Mouse (Mus musculus) adipocyte (in vitro differentiated cells): ENCODE measurements around the gene Slc7a15.
"Not testable (repeated sequence)": the region's sequence is repeated elsewhere in the genome, so short reads cannot be mapped to it uniquely, and the experiment has no call there.

Experiments used
- DNase-seq: peaks from one replicate; pipeline ENCODE4 v3.0.0-alpha.2; 2016; ENCODE audit warnings: low spot score

Gene Slc7a15

DNA sequence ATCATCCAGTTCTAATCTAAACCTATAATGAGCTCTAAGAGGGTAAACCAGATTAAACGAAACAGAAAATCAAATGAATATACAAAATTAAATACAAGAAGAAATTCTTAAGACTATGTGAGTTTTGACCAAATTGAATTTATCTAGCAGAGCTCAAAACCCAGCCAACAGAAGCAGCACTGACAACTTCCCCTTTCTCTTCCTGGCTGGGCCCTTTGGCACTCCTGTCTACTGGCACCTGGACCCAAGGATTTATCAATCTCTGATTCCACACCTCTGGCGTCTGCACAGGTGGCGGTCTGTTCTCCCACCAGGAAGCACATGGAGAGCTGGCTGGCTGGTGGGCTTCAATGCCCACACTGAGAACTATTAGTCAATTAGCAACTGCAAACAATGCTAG is 39.0 kb downstream of the Slc7a15 start:
- DNase-seq, result not testable (repeated sequence)

DNA sequence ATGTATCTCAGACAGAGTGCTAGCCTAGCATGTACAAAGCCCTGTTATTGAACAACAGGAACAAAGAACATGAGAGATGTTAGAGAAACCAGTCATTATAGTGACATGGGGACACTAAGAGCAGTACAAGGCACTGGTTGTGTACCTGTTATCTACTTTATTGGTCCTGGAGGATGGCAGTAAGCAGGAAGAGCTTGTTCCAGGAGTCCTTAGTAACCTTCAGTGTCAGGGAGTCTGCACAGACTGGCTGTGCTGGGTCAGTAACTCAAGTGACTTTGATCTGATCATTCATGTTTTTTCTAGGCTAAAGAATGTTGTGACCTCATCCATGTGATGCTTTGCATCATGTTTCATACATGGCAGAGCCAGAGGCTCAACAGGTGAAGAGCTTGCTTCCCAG is 42.7 kb downstream of the Slc7a15 start:
- no peak for DNase-seq

DNA sequence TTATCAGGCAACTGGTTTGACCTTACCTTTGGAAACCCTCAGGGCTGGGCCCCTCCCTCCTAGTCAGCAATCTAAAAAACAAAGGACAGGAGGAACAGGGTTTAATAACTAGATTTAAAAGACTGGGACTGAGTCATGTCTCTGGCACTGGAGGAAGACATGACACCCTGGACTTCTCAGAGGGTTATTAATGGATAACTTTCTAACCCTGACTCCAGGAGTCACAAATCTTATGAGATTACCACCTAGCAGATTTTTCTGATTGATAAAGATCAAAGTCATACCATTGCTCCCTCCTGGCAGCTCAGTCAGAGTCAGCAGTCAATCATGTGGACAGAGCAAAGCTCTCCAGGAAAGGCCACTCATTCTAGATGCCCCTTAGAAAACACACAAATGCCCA is 43.4 kb downstream of the Slc7a15 start:
- DNase-seq, result no peak

DNA sequence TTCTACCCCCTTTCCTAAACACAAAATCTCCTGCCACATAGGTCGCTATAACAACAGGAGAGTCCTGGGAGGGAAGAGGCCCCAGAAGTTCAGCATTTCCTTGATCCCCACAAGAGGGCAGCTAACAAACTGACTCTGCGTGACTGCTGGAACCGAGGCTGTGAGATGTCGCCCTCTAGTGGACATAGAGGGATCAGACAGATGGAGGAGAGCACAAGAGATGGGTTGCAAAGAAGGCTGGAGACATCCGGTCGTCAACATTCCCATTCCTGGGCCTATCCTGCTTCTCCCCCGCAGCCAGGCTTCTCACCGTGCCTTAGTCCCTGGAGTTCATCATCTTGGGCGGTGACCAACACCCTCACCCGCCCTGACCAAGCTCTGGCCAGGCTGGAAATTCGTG is 51.5 kb downstream of the Slc7a15 start:
- peak; percentile 95 for DNase-seq

- no peak for DNase-seq
Measured at GRCm38 (mm10) chr12:8546801-8547200, 52.1 kb downstream of the Slc7a15 start.

- DNase-seq, result no peak
Measured at GRCm38 (mm10) chr12:8545066-8545610, 53.7 kb downstream of the Slc7a15 start.

DNA sequence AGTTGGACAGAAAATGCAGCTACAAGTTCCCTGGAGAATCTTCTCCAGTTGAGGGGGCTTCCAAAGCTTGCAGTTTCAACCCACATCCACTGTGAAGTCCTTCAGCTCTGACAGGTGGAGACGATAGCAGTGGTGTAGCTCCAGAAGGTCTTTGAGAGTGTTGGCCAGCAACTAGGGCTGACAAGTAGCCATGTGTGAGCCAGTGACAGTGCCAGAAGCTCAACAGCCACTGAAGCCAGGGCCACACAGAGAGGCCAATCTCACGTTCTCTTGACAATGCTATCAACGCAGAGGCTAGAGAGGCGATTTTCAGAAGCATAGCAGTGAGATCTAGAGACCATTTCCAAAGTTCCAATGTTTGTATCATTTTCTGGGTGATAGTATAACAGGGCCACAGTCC is 56.5 kb downstream of the Slc7a15 start:
- no peak for DNase-seq

- no peak for DNase-seq
Measured at GRCm38 (mm10) chr12:8539471-8539870, 59.4 kb downstream of the Slc7a15 start.

- DNase-seq, result peak; percentile 52
Measured at GRCm38 (mm10) chr12:8537291-8537690, 61.6 kb downstream of the Slc7a15 start.

DNA sequence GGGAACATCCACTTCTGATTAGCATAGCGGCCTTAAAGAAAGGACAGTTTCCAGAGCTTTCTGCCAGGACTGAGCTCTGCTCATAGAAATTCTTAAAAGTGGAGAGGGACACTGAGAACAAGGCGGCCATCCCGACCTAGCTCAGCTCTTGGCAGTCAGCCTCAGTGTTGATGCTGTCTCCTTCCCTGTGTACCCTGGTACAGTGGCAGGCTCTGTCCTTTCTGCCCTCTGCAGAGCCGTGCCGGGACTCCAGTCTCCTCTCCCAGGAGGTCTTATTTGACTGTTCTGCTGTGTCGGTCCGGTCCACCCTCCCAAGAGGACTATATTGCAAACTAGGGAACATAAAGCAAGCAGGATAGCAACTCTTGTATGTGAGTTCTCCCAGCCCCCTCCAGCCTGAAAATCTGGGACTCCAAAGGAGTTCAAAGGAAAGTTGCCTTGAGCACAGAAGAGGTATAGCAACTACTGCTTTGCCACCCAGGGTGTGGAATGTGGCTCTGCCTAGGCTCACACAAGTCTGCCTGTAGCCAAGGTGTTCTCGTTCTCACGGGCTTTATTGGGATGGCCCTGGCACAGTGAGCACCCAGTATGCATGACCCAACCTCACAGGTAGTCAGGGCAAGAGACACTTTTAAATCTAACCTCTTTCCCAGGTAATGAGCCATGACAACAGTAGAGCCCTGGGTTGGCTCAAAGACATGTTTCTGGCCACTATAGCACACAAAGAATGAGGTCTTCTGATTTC is 62.5 kb downstream of the Slc7a15 start:
- no peak for DNase-seq

DNA sequence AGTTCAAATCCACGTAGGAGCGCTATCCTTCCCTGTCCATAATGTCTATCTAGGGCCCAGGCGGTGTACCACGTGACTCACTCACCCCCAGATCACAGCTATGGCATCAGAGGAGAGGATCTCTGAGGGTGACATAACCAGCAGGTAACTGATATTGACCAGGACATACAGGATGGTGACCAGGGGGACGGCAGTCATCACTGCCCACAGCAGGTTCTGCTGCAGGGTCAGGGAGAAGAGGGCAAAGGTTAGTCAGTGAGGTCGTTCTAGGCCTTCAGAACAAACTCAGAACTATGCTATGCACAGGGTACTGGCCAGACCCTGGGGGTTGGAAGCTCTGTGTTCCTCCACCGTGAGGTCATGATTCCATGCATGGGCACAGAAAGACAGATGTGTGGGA is 63.3 kb downstream of the Slc7a15 start:
- no peak for DNase-seq

DNA sequence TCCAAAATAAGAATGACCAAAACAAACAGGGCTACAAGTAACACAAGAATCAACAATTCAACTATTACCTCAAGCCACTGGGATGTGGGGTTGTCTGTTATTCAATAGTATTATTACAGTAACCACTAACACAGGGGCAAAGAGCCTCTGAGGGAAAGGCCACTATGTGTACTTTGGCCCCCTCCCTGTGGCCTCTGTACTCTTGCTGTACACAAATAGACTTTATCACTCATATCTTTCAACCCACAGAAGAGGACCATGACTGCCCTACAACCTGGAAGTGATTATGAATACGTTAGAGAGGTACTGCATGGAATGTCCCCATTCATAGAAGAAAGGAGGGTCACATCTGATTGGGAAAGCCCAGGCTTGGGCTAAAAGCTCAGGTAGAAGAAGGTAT is 64.0 kb downstream of the Slc7a15 start:
- no peak for DNase-seq

GRCm38 (mm10) chr12:8527770-8528169 is 71.1 kb downstream of the Slc7a15 start:
- DNase-seq, result no peak

DNA sequence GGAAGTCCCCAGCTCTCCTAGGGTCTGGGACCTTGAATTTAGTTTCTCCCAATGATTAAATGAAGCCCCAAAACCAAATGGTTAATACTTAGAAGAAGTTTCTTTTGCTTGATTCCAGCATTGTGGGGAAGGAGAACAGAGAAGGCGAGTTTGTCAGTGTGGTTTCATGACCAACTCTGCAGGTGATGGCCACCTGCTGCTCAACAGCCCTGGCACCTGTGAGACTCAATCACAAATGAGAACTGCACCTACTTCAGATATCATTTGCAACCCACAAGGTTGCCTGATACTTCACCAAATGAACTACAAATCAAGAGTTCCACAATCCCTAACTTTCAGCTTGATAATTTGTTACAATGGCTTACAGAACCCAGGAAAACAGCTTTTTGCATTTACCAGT is 71.7 kb downstream of the Slc7a15 start:
- no peak for DNase-seq

DNA sequence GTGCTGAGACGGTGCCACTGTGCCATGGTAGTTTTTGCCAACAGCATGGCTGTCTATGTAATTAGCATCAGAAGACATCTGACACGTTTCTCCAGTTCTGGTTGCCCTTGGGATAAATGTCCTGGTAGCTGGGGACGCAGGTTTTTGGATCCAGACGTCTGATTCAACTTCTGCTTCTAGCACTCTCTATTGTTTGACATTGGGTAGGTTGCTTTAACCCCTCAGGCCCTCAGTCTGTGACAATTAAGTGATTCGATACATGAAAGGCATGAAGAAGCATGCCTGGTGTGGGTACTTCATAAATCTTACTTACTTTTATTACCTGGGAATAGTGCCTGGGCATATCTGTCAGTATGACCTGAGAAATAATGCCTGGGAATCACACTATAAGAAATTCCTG is 74.8 kb downstream of the Slc7a15 start:
- DNase-seq, result no peak

DNA sequence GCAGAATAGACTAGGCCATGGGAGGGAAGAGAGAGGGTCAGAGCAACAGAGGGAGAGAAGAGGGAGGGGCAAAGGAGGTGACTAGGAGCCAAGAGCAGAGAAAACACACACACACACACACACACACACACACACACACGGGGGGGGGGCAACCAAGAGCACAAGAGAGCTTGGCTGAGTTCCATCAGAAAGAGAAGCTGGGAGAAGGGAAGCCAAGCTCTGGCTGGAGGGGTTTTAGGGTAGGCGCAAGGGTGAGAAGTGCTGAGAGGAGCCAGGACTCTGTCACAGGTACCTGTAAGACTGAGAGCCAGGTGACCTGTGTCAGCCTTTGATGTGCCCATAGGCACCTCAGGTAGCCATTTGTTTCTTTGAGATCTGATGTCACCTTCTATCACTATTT is 76.2 kb downstream of the Slc7a15 start:
- DNase-seq, result no peak

DNA sequence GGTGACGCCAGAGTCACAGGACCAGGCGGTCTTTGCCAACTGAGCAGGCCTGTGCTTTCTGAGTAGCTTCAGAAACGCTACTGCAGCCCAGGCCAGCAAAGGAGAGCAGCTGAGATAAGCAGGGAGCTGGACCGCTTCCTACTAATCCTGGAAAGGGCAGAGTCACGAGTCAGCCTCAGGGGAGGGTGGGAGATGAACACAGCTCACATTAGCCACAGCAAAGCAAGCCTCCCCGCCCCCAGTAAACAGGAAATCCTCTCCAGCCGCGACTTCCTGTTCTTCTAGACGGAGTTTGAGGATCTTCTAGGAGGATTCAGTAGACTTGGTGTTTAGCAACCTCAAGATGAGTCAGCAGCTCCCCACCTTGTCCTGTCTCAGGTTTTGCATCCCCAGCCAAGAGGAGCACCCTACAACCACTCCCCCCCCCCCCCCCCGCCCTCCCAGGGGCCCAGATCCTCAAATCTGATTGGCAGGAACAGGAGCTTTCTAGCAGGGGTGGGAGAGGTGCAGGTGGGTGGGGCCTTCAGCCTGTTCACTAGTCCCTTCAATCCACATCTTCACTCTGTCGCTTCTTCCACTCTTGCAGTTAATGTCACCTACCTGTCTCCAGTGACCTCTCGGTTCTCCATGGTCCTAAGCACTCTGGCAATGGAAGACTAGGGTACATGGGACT is 77.4 kb downstream of the Slc7a15 start:
- DNase-seq, result peak; percentile 66

- no peak for DNase-seq
Measured at GRCm38 (mm10) chr12:8519431-8520160, 79.3 kb downstream of the Slc7a15 start.

GRCm38 (mm10) chr12:8511037-8511882 is 87.6 kb downstream of the Slc7a15 start:
- DNase-seq, result peak; percentile 68

GRCm38 (mm10) chr12:8510317-8510988 is 88.4 kb downstream of the Slc7a15 start:
- DNase-seq, result no peak

GRCm38 (mm10) chr12:8509693-8510092 is 89.2 kb downstream of the Slc7a15 start:
- peak; percentile 84 for DNase-seq
